Mouse (Mus musculus): ENCODE results near the gene Icosl. TPM values are rescaled to one million over a fixed set of nuclear protein-coding genes. Genes with fewer than 3 reads are reported as not detected.
A peak's percentile ranks its signal among the peaks of the same experiment; 100 is the strongest.

Icosl gene
- total and polyA plus RNA-seq, 2 experiments, result 0.55 to 0.95 TPM

- 85% methylated on average over 5 of the region's 5 CpGs for WGBS
- no peaks in the 10 kb centered on the region for H3K4me1 ChIP-seq (ENCODE audit: control insufficient read depth, insufficient read depth, low read length)
Measured at GRCm38 (mm10) chr10:78078276-78078675, 9.2 kb downstream of the Icosl start.

GRCm38 (mm10) chr10:78079955-78080591, 11.0 kb downstream of the Icosl start:
- 72% methylated on average over 4 of the region's 4 CpGs for WGBS
- Histone ChIP-seq H3K4me1 (ENCODE audit: control insufficient read depth, insufficient read depth, low read length) (no peaks in the 10 kb centered on the region), H3K36me3 (ENCODE audit: control insufficient read depth, insufficient read depth, low read length) (no peaks in the 10 kb centered on the region), H3K27ac (replicated peaks; ENCODE audit: insufficient read depth, low read depth, low read length) (no peak overlapping the region), H3K4me3 (ENCODE audit: insufficient read depth, low read depth, low read length) (no peak overlapping the region), H3K27me3 (ENCODE audit: control insufficient read depth, insufficient read depth, low read length) (no peaks in the 10 kb centered on the region), H3K9ac (ENCODE audit: low read depth, low read length) (no peak overlapping the region), H3K79me2 (ENCODE audit: control insufficient read depth, insufficient read depth, low read length) (no peaks in the 10 kb centered on the region)
- DNase-seq (ENCODE audit: extremely low read depth, low read depth, low spot score), result no peak
- TF ChIP-seq POLR2A (IDR thresholded peaks at IDR 0.05; ENCODE audit: extremely low read depth, insufficient read depth, low read length) (no peak), CTCF (IDR thresholded peaks at IDR 0.05; ENCODE audit: low read depth, low read length) (no peak)

More at GRCm38 (mm10) chr10:78078276-78078675, 9.2 kb downstream of the Icosl start:
- Histone ChIP-seq H3K9ac (ENCODE audit: low read depth, low read length) (no peak overlapping the region), H3K4me3 (ENCODE audit: insufficient read depth, low read depth, low read length) (no peak overlapping the region), H3K27me3 (ENCODE audit: control insufficient read depth, insufficient read depth, low read length) (no peaks in the 10 kb centered on the region), H3K79me2 (ENCODE audit: control insufficient read depth, insufficient read depth, low read length) (no peaks in the 10 kb centered on the region), H3K27ac (replicated peaks; ENCODE audit: insufficient read depth, low read depth, low read length) (no peak overlapping the region), H3K36me3 (ENCODE audit: control insufficient read depth, insufficient read depth, low read length) (no peaks in the 10 kb centered on the region)
- TF ChIP-seq CTCF (IDR thresholded peaks at IDR 0.05; ENCODE audit: low read depth, low read length) (no peak), POLR2A (IDR thresholded peaks at IDR 0.05; ENCODE audit: extremely low read depth, insufficient read depth, low read length) (no peak)
- no peak for DNase-seq (ENCODE audit: extremely low read depth, low read depth, low spot score)

- H3K4me3 ChIP-seq (ENCODE audit: insufficient read depth, low read depth, low read length), result no peak overlapping the region
- H3K4me1 ChIP-seq (ENCODE audit: control insufficient read depth, insufficient read depth, low read length), result no peaks in the 10 kb centered on the region
- no peaks in the 10 kb centered on the region for H3K79me2 ChIP-seq (ENCODE audit: control insufficient read depth, insufficient read depth, low read length)
- no peak overlapping the region for H3K9ac ChIP-seq (ENCODE audit: low read depth, low read length)
- 75% methylated on average over 1 of the region's 1 CpGs for WGBS
- H3K36me3 ChIP-seq (ENCODE audit: control insufficient read depth, insufficient read depth, low read length), result no peaks in the 10 kb centered on the region
- H3K27ac ChIP-seq (replicated peaks; ENCODE audit: insufficient read depth, low read depth, low read length), result no peak overlapping the region
- DNase-seq (ENCODE audit: extremely low read depth, low read depth, low spot score), result no peak
- TF ChIP-seq CTCF (IDR thresholded peaks at IDR 0.05; ENCODE audit: low read depth, low read length) (no peak), POLR2A (IDR thresholded peaks at IDR 0.05; ENCODE audit: extremely low read depth, insufficient read depth, low read length) (no peak)
- H3K27me3 ChIP-seq (ENCODE audit: control insufficient read depth, insufficient read depth, low read length), result no peaks in the 10 kb centered on the region
Measured at GRCm38 (mm10) chr10:78084073-78084472, 15.0 kb downstream of the Icosl start.

- 96% methylated on average over 6 of the region's 6 CpGs for WGBS
- DNase-seq (ENCODE audit: extremely low read depth, low read depth, low spot score), result no peak
- H3K27ac ChIP-seq (replicated peaks; ENCODE audit: insufficient read depth, low read depth, low read length), result no peak overlapping the region
- H3K79me2 ChIP-seq (ENCODE audit: control insufficient read depth, insufficient read depth, low read length), result no peaks in the 10 kb centered on the region
- no peak overlapping the region for H3K4me3 ChIP-seq (ENCODE audit: insufficient read depth, low read depth, low read length)
- no peaks in the 10 kb centered on the region for H3K36me3 ChIP-seq (ENCODE audit: control insufficient read depth, insufficient read depth, low read length)
- H3K9ac ChIP-seq (ENCODE audit: low read depth, low read length), result no peak overlapping the region
- no peaks in the 10 kb centered on the region for H3K27me3 ChIP-seq (ENCODE audit: control insufficient read depth, insufficient read depth, low read length)
- no peak for TF ChIP-seq POLR2A (IDR thresholded peaks at IDR 0.05; ENCODE audit: extremely low read depth, insufficient read depth, low read length)
- TF ChIP-seq CTCF (IDR thresholded peaks at IDR 0.05; ENCODE audit: low read depth, low read length), result no peak
- H3K4me1 ChIP-seq (ENCODE audit: control insufficient read depth, insufficient read depth, low read length), result no peaks in the 10 kb centered on the region
Measured at GRCm38 (mm10) chr10:78085711-78086110, 16.6 kb downstream of the Icosl start.

- H3K27me3 ChIP-seq (ENCODE audit: control insufficient read depth, insufficient read depth, low read length), result no peaks in the 10 kb centered on the region
- TF ChIP-seq CTCF (IDR thresholded peaks at IDR 0.05; ENCODE audit: low read depth, low read length) (no peak), POLR2A (IDR thresholded peaks at IDR 0.05; ENCODE audit: extremely low read depth, insufficient read depth, low read length) (no peak)
- no peaks in the 10 kb centered on the region for H3K79me2 ChIP-seq (ENCODE audit: control insufficient read depth, insufficient read depth, low read length)
- 70% methylated on average over 10 of the region's 10 CpGs for WGBS
- no peak overlapping the region for H3K4me3 ChIP-seq (ENCODE audit: insufficient read depth, low read depth, low read length)
- H3K36me3 ChIP-seq (ENCODE audit: control insufficient read depth, insufficient read depth, low read length), result no peaks in the 10 kb centered on the region
- H3K9ac ChIP-seq (ENCODE audit: low read depth, low read length), result no peak overlapping the region
- H3K27ac ChIP-seq (replicated peaks; ENCODE audit: insufficient read depth, low read depth, low read length), result no peak overlapping the region
- H3K4me1 ChIP-seq (ENCODE audit: control insufficient read depth, insufficient read depth, low read length), result no peaks in the 10 kb centered on the region
- peak; percentile 23 for DNase-seq (ENCODE audit: extremely low read depth, low read depth, low spot score)
Measured at GRCm38 (mm10) chr10:78086444-78087061, 17.5 kb downstream of the Icosl start.

- WGBS, result 89% methylated on average over 6 of the region's 6 CpGs
- no peak overlapping the region for H3K9ac ChIP-seq (ENCODE audit: low read depth, low read length)
- no peaks in the 10 kb centered on the region for H3K4me1 ChIP-seq (ENCODE audit: control insufficient read depth, insufficient read depth, low read length)
- DNase-seq (ENCODE audit: extremely low read depth, low read depth, low spot score), result peak; percentile 24
- H3K27me3 ChIP-seq (ENCODE audit: control insufficient read depth, insufficient read depth, low read length), result no peaks in the 10 kb centered on the region
- H3K4me3 ChIP-seq (ENCODE audit: insufficient read depth, low read depth, low read length), result no peak overlapping the region
- TF ChIP-seq POLR2A (IDR thresholded peaks at IDR 0.05; ENCODE audit: extremely low read depth, insufficient read depth, low read length) (no peak), CTCF (IDR thresholded peaks at IDR 0.05; ENCODE audit: low read depth, low read length) (no peak)
- H3K79me2 ChIP-seq (ENCODE audit: control insufficient read depth, insufficient read depth, low read length), result no peaks in the 10 kb centered on the region
- no peaks in the 10 kb centered on the region for H3K36me3 ChIP-seq (ENCODE audit: control insufficient read depth, insufficient read depth, low read length)
- no peak overlapping the region for H3K27ac ChIP-seq (replicated peaks; ENCODE audit: insufficient read depth, low read depth, low read length)
Measured at GRCm38 (mm10) chr10:78087101-78087511, 18.0 kb downstream of the Icosl start.

Data from liver, adult 2 months (tissue).